Mouse (Mus musculus) hindbrain, embryonic 10.5 days (tissue): ENCODE data around the gene Otop2. TPM values are rescaled to one million over a fixed set of nuclear protein-coding genes. Genes with fewer than 3 reads are reported as not detected.

ENCODE experiments used
- DNase-seq: peaks from one replicate; pipeline ENCODE4 v3.0.0-alpha.2; 2017; ENCODE audit warnings: low spot score
- H3K27ac ChIP-seq: fragments of 300-500 bp; sonication (generic); 2 replicates; pipeline ENCODE4 v1.5.1; 2016; ENCODE audit warnings: mild to moderate bottlenecking, moderate library complexity
- H3K27me3 ChIP-seq: fragments of 300-500 bp; sonication (generic); 2 replicates; pipeline ENCODE4 v1.6.1; 2016; ENCODE audit warnings: mild to moderate bottlenecking; ENCODE audit not compliant: poor library complexity, insufficient read depth, severe bottlenecking
- H3K36me3 ChIP-seq: fragments of 300-500 bp; sonication (generic); 2 replicates; pipeline ENCODE4 v1.6.1; 2016; ENCODE audit warnings: mild to moderate bottlenecking, moderate library complexity
- H3K4me1 ChIP-seq: fragments of 300-500 bp; sonication (generic); replicated peaks from 2 replicates; pipeline ENCODE4 v1.6.1; 2016; ENCODE audit warnings: mild to moderate bottlenecking
- H3K4me3 ChIP-seq: fragments of 300-500 bp; sonication (generic); 2 replicates; pipeline ENCODE4 v1.5.1; 2016; ENCODE audit warnings: mild to moderate bottlenecking, moderate library complexity
- H3K9me3 ChIP-seq: fragments of 300-500 bp; sonication (generic); 2 replicates; pipeline ENCODE4 v1.6.1; 2016; ENCODE audit warnings: mild to moderate bottlenecking, moderate library complexity
- WGBS: fragments of 180-500 bp; shearing (Covaris S2); methylation state at CpG from one replicate; pipeline ENCODE4 v1.1.7; 2016; 5-methylcytosine and 5-hydroxymethylcytosine counted together
- polyA plus RNA-seq: library from polyadenylated mRNA; unstranded; fragments of >200 nt; fragmentation: Nextera tagmentation; extraction: Ambion mirVana; gene quantifications from 2 replicates; pipeline ENCODE4 v1.2.1, GENCODE M21; 2016

The Otop2 gene
- polyA plus RNA-seq, 1 experiment from 2014 or later: not detected

DNA sequence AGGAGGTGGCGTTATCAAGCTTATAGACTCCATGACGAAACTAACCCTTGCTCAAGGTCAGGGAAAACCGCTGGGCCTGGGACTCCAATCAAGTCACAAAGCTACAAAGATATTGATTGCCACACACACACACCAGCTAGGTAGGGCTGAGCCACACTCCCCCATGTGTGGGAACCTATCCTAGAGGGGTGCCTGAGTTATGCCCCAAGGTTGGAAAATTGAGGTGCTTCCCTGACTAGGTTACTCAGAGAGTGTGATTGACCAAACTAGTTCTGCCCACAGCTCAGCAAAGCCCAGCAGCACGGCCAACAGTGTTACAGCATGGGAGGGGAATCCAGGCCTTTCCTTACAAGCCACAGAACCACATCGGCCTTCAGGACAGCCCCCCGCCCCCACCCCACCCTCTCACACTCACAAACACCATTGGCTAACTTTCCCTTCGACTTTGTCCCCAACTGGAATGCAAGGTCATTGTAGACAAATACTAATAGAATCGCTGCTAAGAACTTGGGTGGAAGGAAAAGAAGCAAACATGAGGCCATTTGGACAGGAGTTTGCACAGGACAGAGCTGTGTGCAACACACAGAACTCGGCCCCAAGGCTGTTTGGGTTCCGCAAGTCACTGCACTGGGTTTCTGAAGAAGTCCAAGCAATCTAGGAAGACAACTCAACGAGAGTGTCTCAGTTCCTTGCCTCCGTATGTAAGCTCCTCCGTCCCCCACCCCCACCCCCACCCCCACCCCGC is 14.2 kb upstream of the Otop2 start:
- WGBS: 62% methylated on average over 14 of the region's 14 CpGs
- no peaks in the 10 kb centered on the region for H3K36me3 ChIP-seq
- no peak for DNase-seq
- H3K27me3 ChIP-seq: peaks cover 25% of the 10 kb centered on the region
- 0 out of 2 replicates have a peak overlapping the region, but pooled peaks have one; percentile 8 for H3K27ac ChIP-seq
- H3K4me1 ChIP-seq: peaks cover 33% of the 10 kb centered on the region
- H3K9me3 ChIP-seq: no peaks in the 10 kb centered on the region
- H3K4me3 ChIP-seq: no peak overlapping the region

DNA sequence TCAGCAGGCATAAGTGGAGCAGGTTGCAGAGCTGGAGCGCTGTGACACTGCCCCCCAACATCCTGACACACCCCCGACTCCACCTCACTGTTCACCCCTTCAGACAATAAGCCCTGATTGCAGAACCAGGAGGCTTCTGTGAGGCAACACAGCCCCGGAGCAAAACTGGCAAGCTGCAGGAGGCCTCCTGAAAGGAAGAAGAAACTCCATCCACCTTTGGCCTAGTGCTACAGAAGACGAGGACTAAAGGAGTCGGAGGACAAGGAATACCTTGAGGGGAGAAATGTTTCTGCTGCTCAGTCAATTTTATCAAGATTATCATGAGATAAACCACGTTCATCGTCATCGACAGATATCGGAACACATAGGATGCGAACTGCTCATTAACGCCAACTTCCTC is 11.0 kb upstream of the Otop2 start:
- Histone ChIP-seq H3K27me3 (peaks cover 43% of the 10 kb centered on the region), H3K4me1 (peaks cover 33% of the 10 kb centered on the region), H3K27ac (no peak overlapping the region), H3K9me3 (peaks cover 3% of the 10 kb centered on the region), H3K4me3 (no peak overlapping the region), H3K36me3 (no peaks in the 10 kb centered on the region)
- DNase-seq: no peak
- 89% methylated on average over 11 of the region's 11 CpGs for WGBS

DNA sequence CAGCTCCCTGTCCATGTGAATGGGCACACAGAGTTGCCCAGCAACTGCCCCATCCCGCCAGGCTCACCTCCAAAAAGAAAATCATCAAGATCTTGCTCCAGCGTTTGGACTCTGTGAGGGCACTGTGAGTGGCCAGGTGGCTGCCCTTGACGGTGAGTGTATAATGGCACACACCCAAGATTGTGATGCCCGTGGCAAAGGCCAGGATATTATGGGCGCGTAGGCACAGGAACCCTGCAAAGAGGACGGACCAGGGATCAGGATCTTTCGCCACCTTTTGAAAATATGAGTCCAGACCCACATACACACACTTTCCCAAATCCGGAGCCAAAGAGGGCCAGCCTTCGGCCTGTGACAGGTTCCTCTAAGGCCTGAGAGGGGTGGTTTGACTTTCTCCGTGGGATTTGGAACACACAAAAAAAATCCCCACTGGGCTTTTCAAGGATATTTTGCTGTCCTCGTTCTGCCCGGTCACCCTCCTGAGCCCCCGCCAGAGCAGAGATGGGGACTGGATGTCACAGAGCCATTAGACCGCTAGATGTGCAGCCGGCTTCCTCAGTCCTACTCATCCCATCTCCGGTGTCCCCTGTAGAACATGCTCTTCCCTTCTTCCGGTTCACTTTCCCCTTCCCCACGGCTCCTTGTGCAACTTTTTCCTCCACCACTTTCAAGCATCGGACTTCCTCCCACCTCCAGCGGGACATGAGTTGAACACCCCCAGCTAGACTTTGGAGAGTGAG is 10.3 kb upstream of the Otop2 start:
- Histone ChIP-seq H3K4me1 (peaks cover 28% of the 10 kb centered on the region), H3K4me3 (peak overlapping the region; percentile 64), H3K36me3 (no peaks in the 10 kb centered on the region), H3K9me3 (peaks cover 3% of the 10 kb centered on the region), H3K27me3 (peaks cover 43% of the 10 kb centered on the region), H3K27ac (peak overlapping the region; percentile 81)
- DNase-seq: no peak
- WGBS: 58% methylated on average over 21 of the region's 21 CpGs

DNA sequence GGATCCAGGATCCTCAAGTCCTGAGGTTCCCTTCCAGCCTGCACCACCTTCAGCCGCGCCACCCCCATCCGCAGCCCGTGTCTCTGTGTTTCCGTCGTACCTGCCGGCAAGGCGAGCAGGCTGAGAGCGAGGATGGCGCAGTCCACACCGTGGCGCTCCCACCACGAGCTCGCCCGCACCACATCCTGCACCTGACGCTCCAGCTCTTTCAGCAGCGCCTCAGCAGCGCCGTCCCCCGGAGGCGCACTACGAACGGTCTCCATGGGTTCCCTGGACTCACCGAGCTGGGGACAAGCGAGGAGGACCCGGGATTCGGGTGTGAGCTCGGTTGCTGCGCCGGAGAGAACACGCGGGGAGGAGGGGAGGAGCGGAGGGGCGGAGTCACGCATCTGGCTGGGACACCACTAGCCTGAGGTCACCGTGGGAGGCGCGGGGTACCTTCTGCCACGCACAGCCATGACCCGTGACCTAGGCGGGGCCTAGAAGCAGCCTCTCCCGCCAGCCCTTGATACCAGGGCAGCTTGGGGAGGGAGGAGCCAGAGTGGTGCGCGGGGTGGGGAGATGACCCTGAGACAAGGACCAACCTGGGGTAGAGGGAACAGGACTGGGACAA is 9.6 kb upstream of the Otop2 start, which contains the start of gene Fads6:
Gene Fads6, minus strand, starts transcription at position 450 of the 613 bp plus-strand sequence.
- WGBS: under 1% methylated on average over 44 of the region's 44 CpGs

DNA sequence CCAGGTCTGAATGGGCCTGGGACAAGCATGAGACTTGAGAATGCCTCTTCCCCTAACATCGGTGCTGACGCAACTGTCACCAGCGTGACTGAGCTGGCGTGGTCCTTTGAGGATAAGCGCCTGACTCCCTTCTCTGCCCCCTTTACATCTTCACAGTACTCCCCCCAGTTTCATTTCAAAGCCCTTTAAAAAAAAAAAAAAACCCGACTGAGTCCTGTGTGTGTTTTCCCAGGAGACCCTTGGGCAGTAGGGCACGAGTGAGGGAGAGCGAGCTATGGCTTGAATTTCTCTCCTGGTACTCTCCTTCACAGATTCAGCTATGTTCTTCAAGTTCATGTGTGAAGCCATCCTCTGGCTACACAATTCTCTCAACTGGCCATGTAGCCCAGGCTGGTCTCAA is 8.8 kb upstream of the Otop2 start:
- no peak for DNase-seq
- H3K4me1 ChIP-seq: peaks cover 16% of the 10 kb centered on the region
- 62% methylated on average over 8 of the region's 8 CpGs for WGBS
- H3K9me3 ChIP-seq: peaks cover 3% of the 10 kb centered on the region
- no peak overlapping the region for H3K27ac ChIP-seq
- no peak overlapping the region for H3K4me3 ChIP-seq
- no peaks in the 10 kb centered on the region for H3K36me3 ChIP-seq
- peaks cover 43% of the 10 kb centered on the region for H3K27me3 ChIP-seq

More for the DNA sequence above, 9.6 kb upstream of the Otop2 start, which contains the start of gene Fads6:
- peaks cover 22% of the 10 kb centered on the region for H3K4me1 ChIP-seq
- H3K27me3 ChIP-seq: peaks cover 43% of the 10 kb centered on the region
- DNase-seq: peak; percentile 50
- H3K4me3 ChIP-seq: peak within 1 kb of the TSS; percentile 64
- peak within 1 kb of the TSS; percentile 81 for H3K27ac ChIP-seq
- H3K36me3 ChIP-seq: no peaks in the 10 kb centered on the region
- H3K9me3 ChIP-seq: peaks cover 3% of the 10 kb centered on the region

DNA sequence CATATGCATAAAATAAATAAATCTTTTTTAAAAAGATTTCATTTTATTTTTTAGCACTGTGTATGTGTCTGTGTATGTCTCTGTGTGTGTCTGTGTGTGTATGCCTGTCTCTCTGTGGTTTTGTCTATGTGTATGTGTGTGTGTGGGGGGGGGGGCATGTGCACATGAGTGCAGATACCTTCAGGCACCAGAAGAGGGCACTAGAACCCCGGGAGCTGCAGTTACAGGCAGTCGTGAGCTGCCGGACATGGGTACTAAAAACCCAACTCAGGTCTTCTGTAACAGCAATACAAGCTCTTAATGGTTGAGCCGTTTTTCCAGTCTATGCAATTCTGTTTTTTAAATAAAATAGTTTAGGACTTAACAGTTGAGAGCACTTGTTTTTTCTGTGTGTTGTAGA is 6.2 kb upstream of the Otop2 start:
- WGBS: 86% methylated on average over 4 of the region's 4 CpGs
- Histone ChIP-seq H3K27me3 (peaks cover 51% of the 10 kb centered on the region), H3K9me3 (peaks cover 3% of the 10 kb centered on the region), H3K27ac (no peak overlapping the region), H3K36me3 (no peaks in the 10 kb centered on the region), H3K4me1 (peaks cover 12% of the 10 kb centered on the region), H3K4me3 (no peak overlapping the region)
- DNase-seq: no peak

DNA sequence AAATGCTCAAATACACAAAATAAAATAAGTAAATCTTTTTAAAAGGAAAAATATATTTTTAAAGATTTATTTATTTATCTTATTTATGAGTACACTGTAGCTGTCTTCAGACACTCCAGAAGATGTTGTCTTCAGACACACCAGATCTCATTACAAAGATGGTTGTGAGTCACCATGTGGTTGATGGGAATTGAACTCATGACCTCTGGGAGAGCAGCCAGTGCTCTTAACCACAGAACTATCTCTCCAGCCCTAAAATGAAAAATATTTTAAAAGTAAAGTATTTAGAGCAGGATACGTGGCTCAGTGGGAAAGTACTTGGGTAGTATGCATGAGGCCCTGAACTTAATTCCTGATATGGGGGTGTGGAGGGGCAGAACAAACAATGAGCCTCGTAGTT is 5.6 kb upstream of the Otop2 start:
- H3K4me3 ChIP-seq: no peak overlapping the region
- H3K36me3 ChIP-seq: no peaks in the 10 kb centered on the region
- H3K4me1 ChIP-seq: peaks cover 13% of the 10 kb centered on the region
- DNase-seq: no peak
- 85% methylated on average over 2 of the region's 2 CpGs for WGBS
- peaks cover 3% of the 10 kb centered on the region for H3K9me3 ChIP-seq
- no peak overlapping the region for H3K27ac ChIP-seq
- peaks cover 51% of the 10 kb centered on the region for H3K27me3 ChIP-seq

DNA sequence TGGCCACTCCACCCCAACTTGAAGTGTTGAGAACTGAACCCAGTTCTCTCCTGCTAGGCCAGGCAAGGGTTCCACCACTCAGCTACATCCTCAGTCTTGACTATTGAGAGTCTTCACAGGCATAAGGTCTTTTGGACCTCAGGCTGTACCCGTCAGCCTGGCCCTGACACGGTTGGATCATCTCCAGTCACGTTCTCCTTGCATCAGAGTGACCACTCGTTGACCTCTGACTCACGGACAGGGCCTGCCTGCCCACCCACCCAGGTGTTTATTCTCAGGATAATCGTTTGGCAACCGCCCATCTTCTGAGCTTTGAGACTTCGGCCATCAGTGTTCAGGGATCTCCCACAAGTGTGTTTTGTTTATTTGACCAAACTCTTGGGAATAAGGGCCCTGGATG is 3.8 kb upstream of the Otop2 start:
- Histone ChIP-seq H3K36me3 (no peaks in the 10 kb centered on the region), H3K4me1 (peaks cover 13% of the 10 kb centered on the region), H3K27ac (no peak overlapping the region), H3K27me3 (peaks cover 51% of the 10 kb centered on the region), H3K4me3 (no peak overlapping the region), H3K9me3 (peaks cover 3% of the 10 kb centered on the region)
- no peak for DNase-seq
- 79% methylated on average over 8 of the region's 8 CpGs for WGBS

DNA sequence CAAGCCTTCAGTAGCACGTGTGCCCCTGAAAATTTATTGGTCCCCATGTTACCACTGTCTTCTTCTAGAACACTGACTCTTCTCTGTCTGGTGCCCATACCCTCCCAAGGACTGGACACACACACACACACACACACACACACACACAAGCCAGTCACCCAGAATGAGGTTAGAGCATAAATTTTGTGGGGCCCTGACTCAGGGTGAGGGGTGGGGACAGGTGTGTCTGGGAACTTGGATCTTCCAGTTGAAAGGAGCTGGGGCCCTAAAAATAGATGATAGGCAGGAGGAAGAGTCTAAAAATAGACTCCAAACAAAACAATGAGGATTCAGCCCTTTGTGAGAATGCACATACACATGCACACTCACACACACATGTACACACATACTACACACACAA is 1.8 kb downstream of the Otop2 start:
- no peaks in the 10 kb centered on the region for H3K36me3 ChIP-seq
- no peak overlapping the region for H3K4me3 ChIP-seq
- no peak overlapping the region for H3K27ac ChIP-seq
- WGBS: 77% methylated on average over 1 of the region's 1 CpGs
- H3K27me3 ChIP-seq: peaks cover 60% of the 10 kb centered on the region
- DNase-seq: no peak
- no peaks in the 10 kb centered on the region for H3K9me3 ChIP-seq
- peaks cover 13% of the 10 kb centered on the region for H3K4me1 ChIP-seq

DNA sequence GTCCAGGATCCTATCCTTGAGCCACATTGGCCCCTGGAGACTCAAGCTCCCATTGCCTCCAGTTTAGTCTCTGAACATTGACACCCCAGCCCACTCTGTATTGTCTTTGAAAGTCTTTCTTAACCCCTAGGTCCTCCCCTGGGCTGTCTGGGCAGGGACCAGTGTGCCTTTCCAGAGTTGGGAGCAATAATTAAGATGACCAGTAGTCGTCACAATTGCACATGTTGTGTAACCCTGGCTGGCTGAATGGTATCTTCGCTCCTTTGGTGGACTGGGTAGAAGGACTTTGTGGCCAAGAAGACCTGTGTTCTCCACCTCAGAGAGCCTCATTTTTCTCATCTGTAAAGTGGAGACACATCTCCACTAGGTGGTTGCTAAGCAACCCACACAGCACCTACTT is 7.3 kb downstream of the Otop2 start:
- peaks cover 14% of the 10 kb centered on the region for H3K4me1 ChIP-seq
- H3K27ac ChIP-seq: no peak overlapping the region
- WGBS: 47% methylated on average over 2 of the region's 2 CpGs
- H3K27me3 ChIP-seq: peaks cover 75% of the 10 kb centered on the region
- H3K36me3 ChIP-seq: no peaks in the 10 kb centered on the region
- H3K9me3 ChIP-seq: no peaks in the 10 kb centered on the region
- no peak for DNase-seq
- no peak overlapping the region for H3K4me3 ChIP-seq

DNA sequence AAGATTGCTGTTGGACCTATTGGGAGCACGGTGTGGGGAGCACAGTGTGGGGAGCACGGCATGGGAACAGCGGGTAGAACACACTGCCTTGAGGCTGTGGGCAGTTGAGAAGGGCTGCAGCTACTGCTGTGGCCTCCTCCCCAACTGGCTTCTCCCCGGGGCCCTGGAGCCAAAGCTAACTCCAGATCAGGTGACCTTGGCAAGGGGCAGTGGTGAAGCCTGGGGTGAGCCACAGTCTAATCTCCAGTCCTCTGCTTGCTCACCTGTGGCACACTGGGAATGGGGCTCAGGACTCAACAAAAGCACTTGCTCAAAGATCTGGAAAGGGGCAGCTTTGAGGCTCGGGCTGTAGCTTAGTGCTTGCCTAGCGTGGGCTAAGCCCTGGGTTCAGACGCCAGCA is 10.2 kb downstream of the Otop2 start:
- Histone ChIP-seq H3K4me1 (peaks cover 41% of the 10 kb centered on the region), H3K9me3 (no peaks in the 10 kb centered on the region), H3K4me3 (no peak overlapping the region), H3K27me3 (peaks cover 100% of the 10 kb centered on the region), H3K27ac (no peak overlapping the region), H3K36me3 (no peaks in the 10 kb centered on the region)
- WGBS: 63% methylated on average over 7 of the region's 7 CpGs
- no peak for DNase-seq

DNA sequence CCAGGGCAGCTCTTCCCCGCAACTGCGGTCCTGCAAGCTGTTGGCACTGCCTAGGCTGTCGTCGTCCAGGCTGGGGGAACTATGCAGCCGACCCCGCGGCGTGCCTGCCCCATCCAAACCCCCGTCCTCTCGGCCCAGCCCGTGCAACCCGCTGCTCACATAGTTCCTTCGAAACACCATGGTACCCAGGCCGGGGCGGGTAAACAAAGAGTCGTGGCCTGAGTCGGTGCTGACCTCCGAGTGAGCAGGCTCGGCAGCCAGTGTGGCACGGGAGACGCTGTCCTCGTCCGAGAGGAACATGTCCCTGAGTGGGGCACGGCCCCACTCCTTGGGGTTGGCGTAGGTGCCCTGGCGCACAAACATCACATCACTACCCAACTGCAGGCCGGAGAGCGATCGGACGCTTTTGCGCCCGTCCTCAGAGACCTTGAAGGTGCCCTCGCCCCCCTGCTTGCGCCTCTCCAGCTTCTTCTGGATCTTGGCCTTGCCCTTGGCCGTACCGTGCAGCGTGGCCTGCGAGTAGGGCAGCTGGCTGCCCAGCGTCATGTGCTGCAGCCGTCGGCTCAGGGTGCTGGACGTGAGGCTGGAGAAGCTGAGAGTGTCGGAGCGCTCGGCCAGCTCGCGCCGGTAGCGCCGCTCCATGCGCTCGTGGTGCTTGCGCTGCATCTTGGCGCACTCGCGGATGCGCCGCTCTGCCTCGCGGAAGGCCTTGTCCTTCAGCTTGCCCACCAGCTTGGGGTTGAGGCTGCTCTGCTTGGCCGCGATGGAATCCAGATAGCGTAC is 11.5 kb downstream of the Otop2 start:
- DNase-seq: peak; percentile 35

More for the DNA sequence above, 11.5 kb downstream of the Otop2 start:
- Histone ChIP-seq H3K36me3 (no peaks in the 10 kb centered on the region), H3K9me3 (no peaks in the 10 kb centered on the region), H3K4me3 (peak overlapping the region; percentile 32), H3K4me1 (peaks cover 48% of the 10 kb centered on the region), H3K27ac (0 out of 2 replicates have a peak overlapping the region, but pooled peaks have one; percentile 2), H3K27me3 (peaks cover 100% of the 10 kb centered on the region)
- 4% methylated on average over 63 of the region's 63 CpGs for WGBS
